Mouse (Mus musculus) lung, postnatal 0 days (tissue): Measurements from ENCODE around the gene Olfr237-ps1.
"Not testable (repeated sequence)": the region's sequence is repeated elsewhere in the genome, so short reads cannot be mapped to it uniquely, and the experiment has no call there.

ENCODE experiments used
- CTCF ChIP-seq: IDR thresholded peaks from 2 replicates; pipeline ENCODE4 v1.5.1; 2016; ENCODE audit warnings: antibody characterized with exemption, mild to moderate bottlenecking
- EP300 ChIP-seq: IDR thresholded peaks from 2 replicates; pipeline ENCODE4 v1.6.1; 2016; ENCODE audit warnings: antibody characterized with exemption, mild to moderate bottlenecking, control low read depth

GRCm38 (mm10) chr6:43146267-43146666, at the start of gene Olfr237-ps1:
- TF ChIP-seq CTCF, EP300: not testable (repeated sequence)
